Comparison of ENCODE assay signal across 8 mouse cellular contexts in the genomic region with DNA sequence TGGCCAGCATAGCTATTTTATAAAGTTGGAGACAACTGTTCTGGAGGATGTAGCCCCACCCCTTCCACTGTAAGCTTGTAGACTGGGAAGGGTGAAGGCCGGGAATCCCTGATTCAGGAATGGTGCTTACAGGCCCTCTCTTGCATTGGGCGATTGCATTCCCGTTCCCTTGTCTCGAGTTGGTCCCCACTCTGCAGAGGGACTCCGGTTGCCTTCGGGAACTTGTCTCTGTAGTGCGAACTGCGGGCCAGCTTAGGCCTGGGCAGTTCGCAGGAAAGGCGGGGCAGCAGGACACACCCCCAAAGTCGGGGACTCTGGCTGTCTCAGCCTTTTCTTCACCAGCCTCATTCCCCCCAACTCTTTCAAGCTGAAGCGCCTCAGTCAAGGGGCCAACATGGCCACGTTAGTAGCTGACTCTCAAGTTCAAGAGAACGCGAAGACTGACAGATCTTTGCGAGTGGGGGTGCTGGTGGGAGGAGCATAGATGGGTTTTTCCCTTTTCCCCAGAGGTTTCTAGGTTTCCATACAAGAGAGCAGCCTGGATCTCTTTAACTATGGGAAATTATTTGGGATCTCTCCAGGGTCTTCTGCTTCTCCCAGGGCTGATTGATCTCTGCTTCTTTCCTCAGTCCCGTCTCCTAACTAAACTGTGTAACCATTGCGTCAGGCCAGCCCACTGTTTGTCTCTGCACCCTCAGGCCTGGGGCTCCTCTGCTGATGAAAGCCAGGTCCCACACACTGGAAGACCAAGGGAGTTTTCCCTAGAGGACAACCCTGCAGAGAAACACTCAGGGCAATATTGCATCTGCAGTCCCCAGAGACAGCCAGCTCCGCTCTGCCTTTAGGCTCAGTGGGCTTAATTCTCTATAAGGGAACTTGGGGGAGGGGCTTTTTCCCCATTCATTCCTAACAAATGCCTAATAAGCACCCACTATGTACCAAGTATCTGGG. TPM values are rescaled to one million over a fixed set of nuclear protein-coding genes. Genes with fewer than 3 reads are reported as not detected.
DNase-seq lines count a peak whose midpoint lies in the region; ATAC-seq and TF ChIP-seq lines count a peak whose summit lies in the region.

No protein-coding gene starts in this region.

- H3K4me1 ChIP-seq in intestine, embryonic 16.5 days (ENCODE audit: control insufficient read depth, insufficient read depth, low read length) = peaks cover 38% of the 10 kb centered on the region
- peaks cover 45% of the 10 kb centered on the region for H3K4me1 ChIP-seq in lung, embryonic 15.5 days

- peaks cover 20% of the 10 kb centered on the region for H3K36me3 ChIP-seq in intestine, embryonic 16.5 days (ENCODE audit: control insufficient read depth, insufficient read depth, low read length)
- peaks cover 44% of the 10 kb centered on the region for H3K36me3 ChIP-seq in lung, embryonic 15.5 days

- no peaks in the 10 kb centered on the region for H3K27me3 ChIP-seq in intestine, embryonic 16.5 days (replicated peaks; ENCODE audit: control insufficient read depth, insufficient read depth, low read length)
- H3K27me3 ChIP-seq in lung, embryonic 15.5 days = no peaks in the 10 kb centered on the region

- 1% methylated on average over 19 of the region's 19 CpGs for WGBS in intestine, embryonic 16.5 days
- WGBS in lung, embryonic 15.5 days = 3% methylated on average over 19 of the region's 19 CpGs

- TF ChIP-seq CTCF in left cerebral cortex, adult 2 months (IDR thresholded peaks at IDR 0.05) = no peak

- peak overlapping the region; percentile 82 for H3K9ac ChIP-seq in intestine, embryonic 16.5 days (ENCODE audit: low read depth, low read length)
- H3K9ac ChIP-seq in lung, embryonic 15.5 days = peak overlapping the region; percentile 59

- DNase-seq in left cerebral cortex, adult 2 months (ENCODE audit: extremely low spot score in 1 of 2, low spot score in 2 of 2) = peak; percentile 47 to 53
- DNase-seq in left cerebral cortex, postnatal 36 days (ENCODE audit: low spot score in 2 of 2) = no peak
- peak; percentile 70 for DNase-seq in c-Kit-positive CD71-positive TER-119-positive erythroid progenitor cells, embryonic 14.5 days (ENCODE audit: low spot score)
- peak; percentile 70 for DNase-seq in gastrocnemius, adult 18-20 months (ENCODE audit: low spot score)
- peak; percentile 30 for DNase-seq in retina, embryonic 14.5 days (ENCODE audit: low spot score)

- ATAC-seq in intestine, embryonic 16.5 days = peak; percentile 36
- peak; percentile 36 for ATAC-seq in lung, embryonic 15.5 days (ENCODE audit: borderline replicate concordance, extremely low read depth, low FRiP score, low TSS enrichment)
- ATAC-seq in granulocyte monocyte progenitor cell, adult 5-6 weeks (replicated peaks; ENCODE audit: poor library complexity, severe bottlenecking) = no peak; the same call in 1 of the 2 replicates

- no peaks in the 10 kb centered on the region for H3K9me3 ChIP-seq in intestine, embryonic 16.5 days (ENCODE audit: control insufficient read depth, low read length)
- H3K9me3 ChIP-seq in lung, embryonic 15.5 days = no peaks in the 10 kb centered on the region

- peak overlapping the region; percentile 64 for H3K4me3 ChIP-seq in left cerebral cortex, adult 2 months
- peak overlapping the region; percentile 75 for H3K4me3 ChIP-seq in intestine, embryonic 16.5 days (ENCODE audit: low read length)
- peak overlapping the region; percentile 76 for H3K4me3 ChIP-seq in lung, embryonic 15.5 days

- intact Hi-C loops in left cerebral cortex, adult 2 months (cut with DNase I) = loop anchor here (1.0 kb wide), 1 partner anchor 20 kb away; a partner anchor contains a TSS
- intact Hi-C loops in left cerebral cortex, postnatal 36 days (cut with DNase I) = loop anchor here (1.0 kb wide), 1 partner anchor 20 kb away; a partner anchor contains a TSS

- H3K27ac ChIP-seq in left cerebral cortex, adult 2 months = peak overlapping the region; percentile 99
- H3K27ac ChIP-seq in intestine, embryonic 16.5 days (ENCODE audit: low read length) = peak overlapping the region; percentile 94
- H3K27ac ChIP-seq in lung, embryonic 15.5 days = peak overlapping the region; percentile 100

- peak overlapping the region; percentile 72 for H3K4me2 ChIP-seq in intestine, embryonic 16.5 days (ENCODE audit: low read depth, low read length)
- H3K4me2 ChIP-seq in lung, embryonic 15.5 days = peak overlapping the region; percentile 77

RNA-seq across cellular contexts. Expression of a gene that starts 2.4 kb away (rescaled TPM):
- 10 to 100 TPM; 42.2 to 52.4 TPM for total RNA-seq in left cerebral cortex, adult 2 months (2021)
- 10 to 100 TPM; 32.9 to 54.4 TPM for total RNA-seq in left cerebral cortex, postnatal 36 days (2021)
- total RNA-seq in gastrocnemius, adult 18-20 months (2021) = 10 to 100 TPM; 14.6 to 15.7 TPM
- 9.9 and 11.1 TPM in 2 replicates for polyA plus RNA-seq in intestine, embryonic 16.5 days (2015; fragmentation: Nextera tagmentation; extraction: Ambion mirVana)
- polyA plus RNA-seq in lung, embryonic 15.5 days (2015; fragmentation: Nextera tagmentation; extraction: Ambion mirVana) = 13.3 and 18.8 TPM in 2 replicates
- total RNA-seq in granulocyte monocyte progenitor cell, adult 5-6 weeks (2014; fragmentation: Nextera tagmentation) = 53.3 and 72.1 TPM in 2 replicates
- 4.1 TPM in 2 replicates for total RNA-seq in granulocyte monocyte progenitor cell, adult 5-6 weeks (2017)

RNA-seq across cellular contexts. Expression of a gene that starts 20.4 kb away (rescaled TPM):
- 10 to 100 TPM; 55.3 to 61.5 TPM for total RNA-seq in left cerebral cortex, adult 2 months (2021)
- total RNA-seq in left cerebral cortex, postnatal 36 days (2021) = 10 to 100 TPM; 54.9 to 60.1 TPM
- total RNA-seq in gastrocnemius, adult 18-20 months (2021) = 10 to 100 TPM; 67.5 to 68.8 TPM
- 96.8 and 108 TPM in 2 replicates for polyA plus RNA-seq in intestine, embryonic 16.5 days (2015; fragmentation: Nextera tagmentation; extraction: Ambion mirVana)
- 104 and 108 TPM in 2 replicates for polyA plus RNA-seq in lung, embryonic 15.5 days (2015; fragmentation: Nextera tagmentation; extraction: Ambion mirVana)
- total RNA-seq in granulocyte monocyte progenitor cell, adult 5-6 weeks (2014; fragmentation: Nextera tagmentation) = 63.0 and 105 TPM in 2 replicates
- 193 and 221 TPM in 2 replicates for total RNA-seq in granulocyte monocyte progenitor cell, adult 5-6 weeks (2017)

RNA-seq across cellular contexts. Expression of a gene that starts 25.0 kb away (rescaled TPM):
- total RNA-seq in left cerebral cortex, adult 2 months (2021) = 100 to 1,000 TPM; 254 to 259 TPM
- total RNA-seq in left cerebral cortex, postnatal 36 days (2021) = 100 to 1,000 TPM; 267 to 287 TPM
- total RNA-seq in gastrocnemius, adult 18-20 months (2021) = 10 to 100 TPM; 96.1 to 97.2 TPM
- 162 and 170 TPM in 2 replicates for polyA plus RNA-seq in intestine, embryonic 16.5 days (2015; fragmentation: Nextera tagmentation; extraction: Ambion mirVana)
- 184 and 189 TPM in 2 replicates for polyA plus RNA-seq in lung, embryonic 15.5 days (2015; fragmentation: Nextera tagmentation; extraction: Ambion mirVana)
- total RNA-seq in granulocyte monocyte progenitor cell, adult 5-6 weeks (2014; fragmentation: Nextera tagmentation) = 62.3 and 72.1 TPM in 2 replicates
- total RNA-seq in granulocyte monocyte progenitor cell, adult 5-6 weeks (2017) = 80.4 and 83.9 TPM in 2 replicates

RNA-seq across cellular contexts. Expression of a gene that starts 28.1 kb away (rescaled TPM):
- 1,000 to 10,000 TPM; 1,016 to 1,023 TPM for total RNA-seq in left cerebral cortex, adult 2 months (2021)
- total RNA-seq in left cerebral cortex, postnatal 36 days (2021) = 1,000 to 10,000 TPM in 1 of 2 experiments, 100 to 1,000 TPM in 1; 978 to 1,176 TPM
- under 1 TPM; 0.21 to 0.37 TPM for total RNA-seq in gastrocnemius, adult 18-20 months (2021)
- 5.2 and 5.3 TPM in 2 replicates for polyA plus RNA-seq in intestine, embryonic 16.5 days (2015; fragmentation: Nextera tagmentation; extraction: Ambion mirVana)
- polyA plus RNA-seq in lung, embryonic 15.5 days (2015; fragmentation: Nextera tagmentation; extraction: Ambion mirVana) = 0.70 and 1.3 TPM in 2 replicates
- 1.4 TPM in 1 of 2 replicates, not detected in the other for total RNA-seq in granulocyte monocyte progenitor cell, adult 5-6 weeks (2014; fragmentation: Nextera tagmentation)
- total RNA-seq in granulocyte monocyte progenitor cell, adult 5-6 weeks (2017) = 0.30 and 0.31 TPM in 2 replicates

RNA-seq across cellular contexts. Expression of a gene that starts 30.6 kb away (rescaled TPM):
- 1 to 10 TPM in 1 of 2 experiments, under 1 TPM in 1; 0.47 to 1.2 TPM for total RNA-seq in left cerebral cortex, adult 2 months (2021)
- 1 to 10 TPM in 1 of 2 experiments, under 1 TPM in 1; 0.94 to 1.1 TPM for total RNA-seq in left cerebral cortex, postnatal 36 days (2021)
- total RNA-seq in gastrocnemius, adult 18-20 months (2021) = under 1 TPM; 0.46 to 0.83 TPM
- polyA plus RNA-seq in intestine, embryonic 16.5 days (2015; fragmentation: Nextera tagmentation; extraction: Ambion mirVana) = 7.9 and 9.0 TPM in 2 replicates
- polyA plus RNA-seq in lung, embryonic 15.5 days (2015; fragmentation: Nextera tagmentation; extraction: Ambion mirVana) = 3.5 and 6.9 TPM in 2 replicates
- total RNA-seq in granulocyte monocyte progenitor cell, adult 5-6 weeks (2014; fragmentation: Nextera tagmentation) = 46.0 and 53.1 TPM in 2 replicates
- 34.7 and 51.8 TPM in 2 replicates for total RNA-seq in granulocyte monocyte progenitor cell, adult 5-6 weeks (2017)

Comparison
In these comparisons a context has a peak if more than half of its experiments do, and no peak if none do; other contexts are left out.
1. DNase-seq: peak in left cerebral cortex, adult 2 months (2 of 2), c-Kit-positive CD71-positive TER-119-positive erythroid progenitor cells, embryonic 14.5 days (single experiment), gastrocnemius, adult 18-20 months (single experiment) and retina, embryonic 14.5 days (single experiment); none in left cerebral cortex, postnatal 36 days (0 of 2).
2. Peak in every context shown above with its lines, with median percentiles within 50 percentile points of each other: H3K27ac ChIP-seq and H3K4me3 ChIP-seq.